Mouse (Mus musculus) induced T-regulatory cell, adult 2 months (primary cell): ENCODE data around the gene Icam1.

ENCODE experiments used
- DNase-seq: peaks from one replicate; pipeline ENCODE4 v3.0.0-alpha.2; 2012; ENCODE audit warnings: low read depth

Gene Icam1

DNA sequence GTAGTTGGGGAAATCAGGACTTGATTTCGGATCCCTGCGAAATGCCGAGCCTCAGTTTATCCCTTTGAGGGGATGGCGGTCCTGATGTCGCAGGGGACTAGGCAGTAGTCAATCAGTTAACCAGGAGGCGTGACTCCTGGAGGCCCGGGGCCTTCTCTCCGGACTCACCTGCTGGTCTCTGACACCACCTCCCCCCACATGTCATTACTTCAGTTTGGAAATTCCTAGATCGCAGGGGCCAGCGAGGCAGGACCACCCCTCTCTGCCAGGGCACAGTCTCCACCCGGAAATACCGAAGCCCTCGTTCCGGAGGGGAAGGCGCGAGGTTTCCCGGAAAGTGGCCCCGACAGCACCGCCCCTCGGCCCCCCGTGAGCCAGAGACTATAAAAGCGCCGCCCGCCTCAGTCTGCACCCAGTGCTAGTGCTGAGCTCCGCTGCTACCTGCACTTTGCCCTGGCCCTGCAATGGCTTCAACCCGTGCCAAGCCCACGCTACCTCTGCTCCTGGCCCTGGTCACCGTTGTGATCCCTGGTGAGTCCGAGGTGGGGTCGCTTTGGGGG lies at the start of gene Icam1:
Icam1 (plus strand) TSS at position 415 of the 560 bp plus-strand sequence.
- DNase-seq = peak; percentile 90

DNA sequence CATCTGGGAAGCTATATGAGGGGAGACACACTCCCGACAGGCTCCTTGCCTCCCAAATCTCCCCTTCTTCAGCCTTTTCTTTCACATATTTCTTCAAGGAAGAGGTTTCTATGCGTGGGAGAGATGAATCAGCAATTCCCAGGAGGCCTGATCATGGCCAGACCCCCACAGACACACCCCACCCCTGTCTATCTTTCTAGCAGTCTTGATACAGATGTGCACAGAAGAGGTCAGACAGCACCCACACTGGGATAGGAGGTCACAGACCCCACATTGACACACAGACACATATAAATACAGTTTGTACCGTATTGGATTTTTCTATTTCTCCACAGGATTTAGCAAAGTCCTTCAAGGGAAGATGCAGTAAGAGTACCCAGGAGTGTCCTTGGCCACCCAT lies 49.8 kb upstream of the Icam1 start:
- no peak for DNase-seq

DNA sequence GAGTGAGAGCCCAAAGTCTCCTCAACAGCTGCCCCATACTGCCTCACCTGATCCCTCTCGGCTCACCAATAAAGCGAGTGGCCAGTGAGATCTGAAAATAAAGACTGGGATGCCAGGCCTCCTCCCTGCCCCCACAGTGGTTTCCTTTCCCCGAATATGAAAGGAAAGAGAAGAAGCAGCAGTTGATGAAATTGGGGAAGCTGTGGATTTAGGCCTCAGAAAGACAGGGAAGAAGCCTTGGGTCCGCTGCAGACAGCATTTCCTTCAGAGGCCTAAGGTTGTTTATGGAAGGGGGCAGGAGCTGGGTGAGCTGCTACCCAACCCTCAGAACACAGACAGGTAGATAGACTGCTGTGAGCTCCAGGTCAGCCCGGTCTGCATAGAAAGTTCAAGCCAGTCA lies 49.0 kb upstream of the Icam1 start:
- DNase-seq = no peak

DNA sequence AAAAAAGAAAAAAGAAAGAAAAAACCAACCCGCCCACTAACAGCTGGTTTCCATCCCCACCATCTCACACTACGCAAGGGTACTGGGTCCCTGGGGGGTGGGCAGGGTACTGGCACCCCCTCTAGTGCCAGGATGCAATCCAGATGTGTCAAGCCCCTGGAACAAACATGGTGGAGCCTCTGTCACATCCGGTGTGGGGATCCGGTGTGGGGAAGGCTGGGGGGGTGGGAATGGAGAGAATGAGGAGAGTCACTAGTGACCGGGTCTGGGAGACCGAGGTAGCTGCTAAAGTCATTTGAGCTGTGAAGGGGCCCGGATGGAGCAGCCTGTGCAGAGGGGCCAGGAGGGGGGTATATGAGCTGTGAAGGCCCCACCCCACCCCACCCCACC lies 44.0 kb upstream of the Icam1 start:
- DNase-seq = no peak

DNA sequence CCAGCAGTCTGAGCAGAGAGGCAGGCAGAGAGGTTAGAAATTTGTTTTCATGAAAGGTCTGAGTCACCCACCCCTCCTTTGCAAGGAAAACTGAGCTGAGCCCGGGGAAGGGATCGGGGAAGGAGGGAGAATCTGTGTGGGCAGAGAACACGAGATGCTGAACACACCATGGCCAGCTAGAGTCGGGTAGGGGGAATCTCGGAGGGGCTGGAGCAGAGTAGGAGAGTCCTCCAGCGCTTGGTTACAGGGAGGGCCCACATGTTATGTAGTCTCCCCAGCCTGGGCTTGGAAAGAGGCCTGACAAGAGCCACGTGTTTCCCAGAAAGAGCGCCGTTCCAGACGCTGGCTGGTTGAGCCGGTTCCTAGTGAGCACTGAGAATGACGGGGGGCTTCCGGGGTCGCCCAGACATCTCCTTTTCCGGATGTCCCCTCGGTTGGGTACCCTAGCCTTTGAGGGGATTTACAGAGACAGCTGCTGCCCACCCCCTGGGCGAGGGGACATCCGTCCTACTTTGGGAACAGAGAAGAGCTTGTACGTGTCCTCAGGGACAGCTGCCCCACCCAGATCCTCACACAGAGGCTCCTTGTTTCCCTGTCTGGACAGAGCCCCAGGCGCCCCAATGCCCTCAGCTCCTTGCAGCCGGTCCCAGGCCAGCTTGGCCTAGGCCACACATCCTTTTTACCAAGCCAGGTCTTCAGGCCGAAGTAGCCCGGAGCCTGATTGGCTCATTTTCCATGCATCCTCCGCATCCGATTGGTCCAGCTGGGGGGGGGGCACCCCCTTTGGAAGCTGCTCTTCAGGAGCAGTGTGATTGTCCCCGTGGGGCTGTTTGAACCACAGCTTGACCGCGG lies 43.4 kb upstream of the Icam1 start:
- no peak for DNase-seq

DNA sequence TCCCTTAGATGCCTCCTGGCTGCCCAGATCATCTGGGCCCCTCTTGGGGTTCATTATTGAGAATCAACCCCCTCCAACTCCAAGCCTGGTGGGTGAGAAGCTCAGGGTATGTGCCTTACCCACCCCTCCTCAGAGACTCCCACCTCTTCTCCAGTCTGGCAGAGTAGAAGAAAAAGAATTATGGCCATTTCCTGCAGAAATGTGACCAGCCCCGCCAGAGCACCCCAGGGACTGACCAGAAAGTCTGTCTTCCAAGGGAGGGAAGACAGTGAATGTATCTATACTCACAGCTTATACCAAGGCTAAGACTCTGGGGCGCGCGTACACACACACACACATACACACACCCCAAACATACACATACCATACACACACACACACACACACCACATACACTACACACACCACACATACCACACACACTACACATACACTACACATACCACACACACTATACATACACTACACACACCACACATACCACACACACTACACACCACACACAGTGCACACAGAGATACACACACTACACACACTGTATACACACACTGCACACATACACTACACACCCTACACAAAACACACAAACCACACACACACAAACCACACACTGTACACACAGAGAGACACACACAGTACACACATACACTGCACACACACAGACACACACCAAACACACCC lies 42.6 kb upstream of the Icam1 start:
- DNase-seq = no peak

DNA sequence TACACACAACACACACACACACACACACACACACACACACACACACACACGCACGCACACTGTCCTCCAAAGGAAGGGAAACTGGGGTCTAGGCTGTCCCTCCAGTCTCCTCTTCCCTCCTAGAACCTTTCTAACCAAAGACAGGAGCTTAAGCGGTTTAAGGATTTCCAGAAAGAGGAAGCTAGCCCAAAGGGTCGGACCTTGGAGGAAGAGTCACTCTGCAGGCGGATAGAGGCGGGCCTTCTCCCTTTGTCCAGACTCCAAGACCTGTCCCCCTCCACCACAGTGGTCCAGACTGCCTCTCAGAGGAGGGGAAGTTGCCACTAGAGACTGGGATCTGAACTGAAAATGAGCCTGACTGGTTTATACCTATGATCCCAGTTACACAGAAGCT lies 42.1 kb upstream of the Icam1 start:
- no peak for DNase-seq

DNA sequence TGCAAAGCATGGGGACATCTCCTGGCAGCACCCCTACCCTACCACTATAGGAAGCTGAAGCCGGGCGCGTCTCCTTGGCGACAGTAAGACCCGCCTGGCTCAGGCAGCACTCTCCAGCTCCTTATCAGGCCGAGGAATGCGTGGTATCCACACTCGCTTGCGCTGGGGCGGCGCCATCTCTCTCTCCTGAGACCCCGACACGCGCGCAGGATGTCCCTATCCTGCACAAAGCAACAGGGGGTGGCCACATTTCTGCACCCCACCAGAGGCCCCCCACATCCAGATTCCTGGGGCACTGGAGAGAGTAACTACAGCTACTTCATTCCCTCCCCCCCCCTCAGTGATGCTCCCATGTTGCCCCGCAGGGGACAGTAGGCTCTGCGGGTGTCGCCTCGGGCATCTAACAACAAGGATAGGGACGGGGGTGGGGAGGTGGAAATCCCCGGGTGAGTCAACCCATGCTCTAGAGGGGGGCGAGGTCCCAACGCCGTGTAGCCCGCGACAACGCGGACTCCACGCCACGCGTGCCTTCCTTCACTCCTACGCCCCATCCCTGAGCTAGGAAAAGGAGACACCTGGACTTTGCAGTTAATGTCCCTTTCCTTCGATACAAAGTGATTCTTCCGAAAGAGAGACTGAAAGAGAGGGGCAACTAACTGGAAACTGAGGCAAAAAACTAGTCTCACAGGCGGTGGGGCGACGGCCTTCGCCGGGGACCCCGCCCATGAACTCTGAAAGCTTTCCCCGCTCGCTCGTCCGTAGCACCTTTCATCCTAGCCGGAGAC lies 40.2 kb upstream of the Icam1 start:
- peak; percentile 72 for DNase-seq

DNA sequence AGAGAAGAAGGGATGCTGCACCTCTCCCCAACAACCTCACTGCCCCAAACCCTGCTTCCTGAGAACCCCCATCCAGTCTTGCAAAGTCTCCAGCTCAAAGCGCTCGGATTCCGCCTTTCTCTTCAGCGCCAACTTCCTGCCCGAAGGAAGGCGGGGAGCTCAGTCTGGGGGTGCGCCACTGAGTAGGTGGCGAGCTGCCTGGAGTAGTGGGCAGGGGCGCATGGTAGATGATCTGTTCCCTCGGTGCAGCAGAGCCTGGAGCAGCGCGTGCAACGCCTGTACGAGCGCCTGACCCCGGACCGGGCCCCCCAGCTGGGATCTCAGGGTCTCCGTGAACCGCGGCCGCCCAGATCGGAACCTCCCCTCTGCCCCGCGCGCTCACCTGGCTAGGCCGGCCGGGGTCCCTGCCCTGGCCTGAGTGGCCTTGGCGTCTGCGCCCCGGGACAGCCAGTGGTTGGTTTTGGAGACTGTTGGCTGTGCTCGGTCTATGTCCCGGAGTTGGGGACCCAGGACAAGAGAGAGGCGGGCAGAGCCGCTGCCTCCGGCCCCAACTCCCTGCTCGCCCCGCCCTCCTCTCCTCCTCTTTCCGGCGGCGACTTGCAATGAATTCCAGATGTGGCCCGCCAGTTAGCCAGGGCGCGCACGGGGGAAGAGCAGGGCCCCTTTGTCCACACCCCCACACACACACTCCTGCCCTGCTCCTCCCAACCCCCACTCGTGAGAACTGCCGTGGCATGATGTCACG lies 39.4 kb upstream of the Icam1 start, which contains the start of gene S1pr2:
S1pr2 (minus strand) TSS at position 566 of the 745 bp plus-strand sequence.
- DNase-seq = peak; percentile 94

DNA sequence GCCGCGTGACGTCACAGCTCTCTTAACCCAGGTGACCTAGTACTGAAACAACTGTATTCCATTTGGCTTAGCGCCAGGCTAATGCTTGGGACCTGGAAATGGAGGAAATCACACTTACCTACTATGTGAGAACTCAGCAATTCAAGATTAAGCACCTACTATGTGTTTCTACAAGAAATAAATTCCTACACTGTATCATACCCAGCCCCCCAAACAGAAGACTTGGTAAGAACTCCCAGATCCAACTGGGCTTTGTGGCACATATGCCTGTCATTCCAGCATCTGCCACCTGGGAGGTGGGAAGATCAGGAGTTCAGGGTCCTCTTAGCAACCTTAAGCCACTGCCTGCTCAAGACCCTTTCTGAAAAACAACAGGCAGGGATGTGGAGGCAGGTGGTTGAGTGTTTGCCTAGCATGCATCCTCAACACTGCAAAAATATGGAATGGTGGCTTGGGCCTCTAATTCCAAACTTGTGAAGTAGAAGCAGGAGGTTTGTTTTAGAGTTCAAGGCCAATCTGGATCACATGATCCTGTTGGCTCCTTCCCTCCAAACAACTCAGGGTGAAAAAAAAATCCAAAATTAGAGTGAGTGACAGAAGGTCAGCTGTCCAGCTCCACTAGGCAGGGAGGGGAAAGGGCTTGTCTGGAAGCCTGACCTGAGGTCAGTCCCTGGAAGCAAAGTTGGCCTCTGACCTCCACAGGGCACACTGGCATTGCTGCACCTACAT lies 38.7 kb upstream of the Icam1 start:
- no peak for DNase-seq

DNA sequence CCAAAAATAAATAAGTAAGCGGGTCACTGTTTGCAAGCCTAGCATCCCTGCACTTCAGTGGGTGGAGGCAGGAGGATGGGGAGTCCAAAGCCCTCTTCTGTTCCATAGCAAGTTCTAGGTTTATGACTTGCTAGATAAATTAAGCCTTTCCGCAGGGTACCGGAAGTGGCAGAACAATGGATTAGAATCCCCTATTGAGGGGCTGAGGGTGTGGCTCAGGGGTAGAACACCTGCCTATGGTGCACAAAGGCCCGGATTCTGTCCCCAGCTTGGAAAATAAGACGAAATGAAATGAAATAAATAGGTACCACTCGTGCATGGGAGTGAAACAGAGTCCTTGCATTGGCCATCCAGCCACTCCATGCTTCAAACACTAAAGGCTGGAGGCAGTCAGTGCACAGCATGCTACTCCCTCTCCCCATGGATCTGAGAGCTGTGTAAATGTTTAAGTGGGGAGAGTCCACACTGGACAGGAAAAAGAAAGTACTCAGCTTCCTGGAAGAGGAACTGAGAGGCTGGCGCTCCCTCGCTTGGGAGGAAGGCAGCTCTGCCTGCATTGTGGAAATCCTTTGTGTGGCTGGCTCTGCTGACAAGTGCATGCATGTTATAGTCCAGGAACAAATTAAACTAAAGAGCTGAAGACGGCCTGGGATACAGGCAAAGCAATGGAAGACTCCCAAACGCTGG lies 37.2 kb upstream of the Icam1 start:
- DNase-seq = no peak

DNA sequence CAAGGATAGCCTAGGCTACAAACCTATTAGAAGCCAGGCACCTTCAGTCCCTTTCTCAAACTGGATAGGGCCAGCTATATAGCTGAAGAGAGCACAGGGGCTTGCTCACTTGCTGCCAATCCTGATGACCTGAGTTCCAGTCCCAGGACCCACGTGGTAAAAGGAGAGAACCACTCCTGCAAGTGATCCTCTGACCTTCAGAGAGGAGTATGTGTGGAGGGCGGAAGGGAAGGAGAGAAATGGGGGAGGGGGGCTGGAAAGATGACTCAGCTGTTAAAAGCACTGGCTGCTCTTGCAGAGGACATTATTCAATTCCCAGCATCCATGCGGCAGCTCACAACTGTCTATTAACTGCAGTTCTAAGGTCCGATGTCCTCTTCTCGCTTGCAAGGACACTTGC lies 36.6 kb upstream of the Icam1 start:
- DNase-seq = no peak

DNA sequence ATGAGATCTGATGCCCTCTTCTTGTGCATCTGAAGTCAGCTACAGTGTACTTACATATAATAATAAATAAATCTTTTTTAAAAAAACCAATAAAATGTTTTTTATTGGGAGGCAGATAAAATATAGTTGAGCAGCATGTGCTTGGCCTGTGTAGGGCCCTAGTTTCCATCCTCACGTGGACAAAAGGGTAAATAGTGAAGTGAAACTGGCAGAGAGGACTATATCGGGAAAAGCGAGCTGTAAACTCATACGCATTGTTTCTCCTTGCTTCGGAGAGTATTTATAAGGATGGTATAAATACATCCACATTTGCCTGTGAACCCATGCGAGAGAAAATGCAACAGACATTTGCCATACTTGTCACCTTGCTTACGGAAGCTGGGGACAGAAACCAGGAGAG lies 36.0 kb upstream of the Icam1 start:
- DNase-seq = no peak

DNA sequence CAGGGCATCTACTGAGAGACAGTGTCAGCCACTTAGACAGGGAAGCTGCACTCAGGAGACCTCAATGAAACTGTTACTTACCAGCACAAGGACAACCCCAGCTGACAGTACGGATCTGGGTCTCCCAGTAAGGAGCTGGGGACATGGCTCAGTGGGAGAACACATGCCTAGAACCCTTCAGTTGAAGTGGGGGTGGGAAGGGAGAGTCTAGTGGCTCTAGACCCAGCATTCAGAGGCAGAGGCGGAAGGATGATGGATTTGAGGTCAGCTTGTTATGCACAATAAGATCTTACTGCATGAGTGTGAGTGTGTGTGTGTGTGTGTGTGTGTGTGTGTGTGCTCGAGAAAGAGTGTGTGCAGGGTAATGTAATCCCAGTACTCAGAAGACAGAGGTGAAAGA lies 33.6 kb upstream of the Icam1 start:
- DNase-seq = no peak

DNA sequence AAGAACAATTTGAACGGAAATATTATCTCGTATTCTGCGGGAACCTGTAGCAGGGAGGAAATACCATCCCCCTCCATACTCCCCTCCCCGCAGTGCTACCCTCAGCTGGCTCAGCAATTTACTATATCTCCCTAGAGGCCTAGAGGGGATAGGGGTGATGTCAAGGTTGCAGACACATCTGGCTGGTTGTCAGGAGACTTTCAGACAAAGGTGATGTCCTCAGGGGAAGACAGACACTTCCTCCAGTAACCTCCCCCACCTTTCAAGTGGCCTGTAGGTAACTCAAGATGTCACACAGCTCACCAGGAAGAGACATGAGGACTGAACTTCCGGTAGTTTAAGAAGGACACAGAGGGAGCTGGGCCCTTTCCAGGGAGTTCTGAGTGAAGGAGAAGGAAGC lies 32.6 kb upstream of the Icam1 start:
- DNase-seq = peak; percentile 63

DNA sequence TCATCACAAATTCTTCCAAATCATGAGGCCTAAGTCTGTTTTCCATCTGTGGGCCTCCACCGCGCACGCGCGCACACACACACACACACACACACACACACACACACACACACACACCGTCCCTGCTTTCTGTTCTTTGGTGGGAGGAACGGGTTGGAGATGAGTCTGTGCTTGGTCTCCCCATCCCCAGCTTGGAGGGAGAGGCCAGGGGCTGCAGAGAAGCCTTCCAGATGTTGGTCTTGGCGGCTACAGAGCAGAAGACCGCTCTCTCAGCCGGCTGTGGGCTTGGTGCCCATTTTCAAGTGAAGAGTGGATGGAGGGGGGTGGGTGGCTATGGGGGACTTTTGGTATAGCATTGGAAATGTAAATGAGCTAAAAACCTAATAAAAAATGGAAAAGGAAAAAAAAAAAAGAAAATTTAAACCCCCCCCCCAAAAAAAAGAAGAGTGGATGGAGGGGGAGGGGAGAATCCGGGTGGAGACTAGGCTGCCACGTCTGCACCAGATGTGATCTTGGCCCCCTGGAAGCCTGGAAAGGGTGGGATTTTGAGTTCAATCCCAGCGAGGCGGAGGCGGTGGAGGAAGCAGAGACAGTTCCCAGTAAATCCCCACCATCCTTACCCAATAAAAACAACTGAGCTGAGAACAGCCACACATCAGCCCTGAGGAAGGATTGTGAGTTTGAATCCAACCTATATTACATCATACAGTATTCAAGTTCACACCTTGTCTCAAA lies 28.7 kb upstream of the Icam1 start:
- no peak for DNase-seq

DNA sequence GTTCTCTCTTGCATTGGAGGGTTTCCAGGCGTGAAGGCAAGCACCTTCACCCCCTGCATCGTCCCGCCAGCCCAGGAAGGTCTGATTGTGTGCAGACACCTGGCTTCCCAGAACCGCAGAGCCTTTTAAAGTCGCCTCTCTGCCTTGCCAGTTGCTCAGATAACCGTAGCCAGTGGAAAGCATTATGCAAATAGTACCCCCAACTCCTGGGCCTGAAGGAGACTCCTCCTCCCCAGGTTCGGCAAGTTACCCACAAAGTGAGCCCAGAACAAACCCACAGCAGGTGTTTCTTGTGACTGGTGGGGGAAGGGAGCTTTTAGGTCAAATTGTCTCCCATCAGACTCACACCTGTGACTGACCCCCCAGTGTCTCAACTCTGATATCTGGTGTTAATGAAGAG lies 27.8 kb upstream of the Icam1 start:
- DNase-seq = no peak

DNA sequence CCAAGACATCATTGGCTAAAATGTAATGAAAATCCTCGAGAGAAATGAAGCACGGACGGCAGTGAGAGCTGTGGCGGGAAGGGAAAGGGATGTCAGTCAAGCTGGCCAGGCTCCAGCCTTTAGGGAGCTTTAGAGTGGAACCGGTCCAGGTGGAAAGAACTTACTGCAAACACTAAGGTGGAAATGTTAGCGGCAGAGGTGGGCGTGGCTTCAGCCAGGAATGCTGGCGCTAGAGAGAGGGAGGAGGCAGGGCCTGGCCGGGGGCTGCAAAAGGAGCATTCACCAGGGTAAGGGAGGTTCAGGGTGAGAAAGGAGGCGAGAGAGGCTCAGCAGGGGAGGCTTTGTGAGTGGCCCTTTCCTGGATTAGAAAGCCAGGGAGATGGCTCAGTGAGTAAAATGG lies 24.9 kb upstream of the Icam1 start:
- DNase-seq = no peak

DNA sequence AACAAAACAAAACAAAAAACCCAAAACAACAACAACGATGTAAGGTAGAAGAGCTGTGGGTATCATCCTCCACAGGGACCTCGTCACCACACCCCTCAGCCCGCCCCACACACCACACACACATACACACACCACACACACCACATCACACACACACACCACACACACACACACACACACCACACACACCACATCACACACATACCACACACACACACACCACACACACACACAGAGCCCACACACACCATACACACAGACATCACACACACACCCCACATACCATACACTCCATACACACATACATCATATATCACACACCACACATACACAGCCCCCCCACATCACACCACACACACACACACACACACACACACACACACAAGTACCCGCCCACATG lies 24.2 kb upstream of the Icam1 start:
- DNase-seq = no peak
